Comparison of ENCODE assay signal across 20 mouse cellular contexts in the genomic region with DNA sequence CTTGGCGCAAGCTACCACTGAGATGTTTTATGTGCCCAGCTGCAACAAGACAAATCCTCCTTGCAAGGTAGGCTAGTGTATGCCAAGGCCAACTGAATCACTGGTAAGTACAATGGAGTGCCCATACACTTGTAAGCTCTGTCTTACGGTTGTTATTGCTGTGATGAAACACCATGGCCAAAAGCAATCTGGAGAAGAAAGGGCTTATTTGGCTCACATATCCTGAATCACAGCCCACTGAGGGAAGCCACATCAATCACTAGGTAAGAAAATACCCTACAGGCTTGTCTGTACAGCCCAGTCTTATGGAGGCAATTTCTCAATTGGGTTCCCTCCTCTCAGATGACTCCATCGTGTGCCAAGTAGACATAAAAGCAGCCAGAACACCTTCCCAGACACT.
"Had no signal": no experiment of that assay in that cellular context is flagged by ENCODE, and none has a peak within 500 bp of the region (broad histone marks: within the 10 kb centered on the region; RNA-seq: fewer than 3 reads in every experiment).

No protein-coding gene starts in this region.

- H3K9me3 ChIP-seq: lung, embryonic 15.5 days; midbrain, embryonic 13.5 days; midbrain, embryonic 15.5 days; neural tube, embryonic 12.5 days had no signal

- H3K27ac ChIP-seq: lung, embryonic 15.5 days; macrophage; midbrain, embryonic 13.5 days; midbrain, embryonic 15.5 days; neural tube, embryonic 12.5 days had no signal

- DNase-seq: liver, postnatal 0 days; lung, adult 2 months; lung, postnatal 14 days; lung, postnatal 36 days; retina, postnatal 1 day; right cerebral cortex, adult 18-20 months; right cerebral cortex, postnatal 25 days; right cerebral cortex, postnatal 4 days; spleen, adult 18-20 months; thymus, adult 18-20 months; thymus, postnatal 14 days; thymus, postnatal 36 days had no signal

- H3K4me1 ChIP-seq: lung, embryonic 15.5 days; midbrain, embryonic 13.5 days; midbrain, embryonic 15.5 days; neural tube, embryonic 12.5 days had no signal

- H3K4me3 ChIP-seq: lung, embryonic 15.5 days; megakaryocyte, embryonic 14.5 days; midbrain, embryonic 13.5 days; midbrain, embryonic 15.5 days; neural tube, embryonic 12.5 days had no signal

- H3K36me3 ChIP-seq: lung, embryonic 15.5 days; midbrain, embryonic 13.5 days; midbrain, embryonic 15.5 days; neural tube, embryonic 12.5 days had no signal

- H3K9ac ChIP-seq: liver, postnatal 0 days; lung, embryonic 15.5 days; midbrain, embryonic 13.5 days; midbrain, embryonic 15.5 days; neural tube, embryonic 12.5 days had no signal

- ATAC-seq: liver, postnatal 0 days; lung, postnatal 0 days; midbrain, embryonic 13.5 days; midbrain, embryonic 15.5 days had no signal

- H3K27me3 ChIP-seq: lung, embryonic 15.5 days; midbrain, embryonic 13.5 days; midbrain, embryonic 15.5 days; neural tube, embryonic 12.5 days had no signal

- H3K4me2 ChIP-seq: lung, embryonic 15.5 days; midbrain, embryonic 11.5 days; midbrain, embryonic 13.5 days; midbrain, embryonic 15.5 days; neural tube, embryonic 12.5 days had no signal
